Mouse (Mus musculus) left cerebral cortex, adult 11 months (tissue): ENCODE measurements around the gene Oosp3.

ENCODE experiments used
- DNase-seq: peaks from one replicate; pipeline ENCODE4 v3.0.0; 2022; ENCODE audit warnings: low spot score

Gene Oosp3

GRCm38 (mm10) chr19:11696755-11697154, at the start of gene Oosp3:
Gene Oosp3, plus strand, starts transcription at chr19:11697055.
- DNase-seq, result no peak

GRCm38 (mm10) chr19:11649564-11649963, 47.3 kb upstream of the Oosp3 start:
- DNase-seq, result no peak

DNA sequence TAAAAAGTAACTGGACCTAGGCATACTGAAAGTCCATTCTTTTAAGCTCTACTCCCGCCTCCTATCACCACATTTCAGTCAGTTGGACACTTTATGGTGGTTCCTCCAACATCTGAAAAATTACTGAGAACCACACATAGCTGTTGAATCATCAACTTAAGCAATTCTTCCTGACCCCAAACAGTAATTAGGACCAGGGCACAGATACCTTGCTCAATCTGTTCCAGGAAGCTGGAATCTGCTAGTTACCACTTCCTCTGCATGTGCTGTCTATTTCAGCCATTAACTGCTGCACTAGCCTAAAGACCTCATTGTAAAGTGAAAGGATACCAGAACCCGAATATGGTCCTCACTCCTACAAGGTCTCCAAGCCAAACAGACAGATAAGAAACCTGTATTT, 37.7 kb upstream of the Oosp3 start:
- DNase-seq, result no peak

DNA sequence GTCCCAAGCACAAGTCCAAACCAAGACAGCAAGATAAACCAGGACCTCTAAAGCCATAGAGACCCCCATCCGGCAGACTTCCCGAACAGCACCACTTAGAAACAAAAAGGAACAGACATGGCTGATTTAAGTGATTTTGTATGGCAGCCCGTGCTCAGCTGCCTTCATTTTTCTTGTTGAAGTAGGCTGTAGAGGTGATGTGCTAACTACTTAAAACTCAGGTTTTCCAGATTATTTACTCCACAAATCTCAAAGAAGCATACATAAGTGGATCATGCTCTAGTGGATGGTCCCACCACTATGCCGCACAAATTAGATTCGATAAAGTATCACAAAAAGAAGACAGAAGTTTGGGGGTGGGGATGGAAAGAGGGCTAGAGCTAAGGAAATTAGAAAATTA, 36.4 kb upstream of the Oosp3 start, which contains the start of gene Oosp2:
Oosp2 (minus strand) TSS at position 101 of the 400 bp plus-strand sequence.
- DNase-seq, result no peak

- no peak for DNase-seq
Measured at GRCm38 (mm10) chr19:11661562-11661961, 35.3 kb upstream of the Oosp3 start.

GRCm38 (mm10) chr19:11690839-11691238, 6.0 kb upstream of the Oosp3 start, which contains the start of gene Oosp1:
Gene Oosp1, minus strand, starts transcription at chr19:11691150.
- no peak for DNase-seq

DNA sequence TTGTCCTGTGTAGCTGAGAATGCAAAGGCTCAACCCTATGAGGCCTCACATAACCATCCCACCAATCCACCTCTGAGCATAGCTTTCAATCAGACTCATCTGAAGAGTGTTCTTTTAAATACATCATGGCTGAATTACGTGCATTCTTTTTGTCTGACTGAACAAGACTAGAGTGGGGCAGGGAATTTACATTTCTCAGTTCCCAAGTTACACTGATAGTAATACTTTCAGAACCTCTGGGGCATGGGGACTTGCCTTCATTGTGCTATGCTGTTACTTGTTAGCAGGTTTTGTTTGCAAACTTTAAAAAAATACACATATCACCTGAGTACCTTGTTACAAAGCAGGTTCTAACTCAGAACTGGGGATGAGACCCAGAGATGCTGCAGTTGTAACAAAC, 5.4 kb upstream of the Oosp3 start:
- DNase-seq, result no peak

DNA sequence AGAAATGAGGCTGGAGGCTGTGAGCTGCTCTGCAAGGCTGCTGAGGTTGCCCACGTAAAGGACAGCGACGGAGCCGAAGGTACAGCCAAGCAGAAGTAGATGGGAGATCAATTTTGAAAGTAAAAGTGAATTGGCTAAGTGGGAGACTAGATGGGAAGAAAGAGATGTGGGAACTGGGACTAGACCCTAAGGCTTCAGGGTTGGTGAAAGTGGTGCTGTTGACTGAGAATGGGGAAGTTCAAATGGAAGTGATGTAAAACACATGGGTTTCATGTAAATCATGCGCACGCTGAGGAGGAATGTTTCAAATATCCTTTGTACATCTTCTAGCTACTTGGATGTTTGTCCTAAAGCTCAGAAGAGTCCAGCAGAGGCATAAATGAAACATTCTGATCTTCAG, 1.5 kb downstream of the Oosp3 start:
- DNase-seq, result no peak

- DNase-seq, result no peak
Measured at GRCm38 (mm10) chr19:11712451-11712850, 15.6 kb downstream of the Oosp3 start.

GRCm38 (mm10) chr19:11720071-11720470, 23.2 kb downstream of the Oosp3 start:
- no peak for DNase-seq

- no peak for DNase-seq
Measured at GRCm38 (mm10) chr19:11723870-11724269, 27.0 kb downstream of the Oosp3 start.

DNA sequence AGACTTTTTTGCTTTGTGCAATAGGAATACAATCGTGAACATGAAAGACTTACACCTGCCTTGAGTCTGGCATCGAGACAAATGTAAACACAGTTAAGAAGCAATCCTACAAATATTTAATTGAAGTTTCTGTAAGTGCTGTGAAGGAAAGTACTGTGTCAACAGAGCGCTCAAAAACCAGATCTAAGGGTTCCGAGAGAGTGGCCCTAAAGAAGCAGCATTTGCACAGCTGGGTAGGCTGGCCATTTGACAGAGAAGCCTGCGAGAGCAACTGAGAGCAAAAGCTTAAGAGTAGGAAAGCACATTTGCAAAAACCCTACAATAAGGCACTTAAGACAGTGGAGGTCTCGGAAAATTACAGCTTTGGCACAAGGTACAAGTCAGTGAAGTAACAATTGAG, 27.4 kb downstream of the Oosp3 start:
- DNase-seq, result no peak

DNA sequence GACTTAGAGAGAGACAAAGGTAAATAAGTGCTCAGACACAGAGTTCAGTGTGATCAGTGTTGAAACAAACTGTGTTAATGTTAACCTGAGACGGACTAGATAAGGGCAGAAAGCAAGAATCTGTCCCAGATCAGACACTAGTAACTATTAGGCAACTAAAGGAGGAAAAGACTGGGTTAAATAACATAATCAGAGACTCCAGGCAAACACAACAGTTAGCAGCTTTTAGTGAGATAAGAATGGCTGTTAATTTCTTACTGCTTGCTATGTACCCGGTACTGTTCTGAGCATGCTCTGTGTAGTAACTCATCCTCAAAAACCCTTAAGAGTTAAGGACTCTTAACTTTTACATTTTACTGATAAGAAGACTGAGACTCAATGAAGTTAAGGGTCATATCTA, 29.1 kb downstream of the Oosp3 start:
- no peak for DNase-seq

DNA sequence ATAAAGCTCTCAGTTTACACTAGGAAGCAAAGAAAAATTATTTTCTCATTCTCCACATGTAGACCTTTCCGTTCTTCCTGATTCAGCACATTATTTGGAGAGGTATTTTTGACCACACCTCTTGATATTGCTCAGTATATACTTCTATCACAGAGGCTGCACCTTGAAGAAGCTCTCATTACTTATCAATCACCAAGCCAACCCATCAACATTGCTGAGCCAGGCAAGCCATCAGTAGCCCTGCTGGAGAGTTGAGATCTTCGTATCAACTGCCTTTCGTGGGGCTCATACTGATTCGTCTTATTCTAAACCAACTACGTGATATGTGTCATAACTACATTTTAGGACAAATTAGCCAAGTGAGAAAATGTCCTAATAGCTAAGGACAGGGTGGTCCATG, 30.4 kb downstream of the Oosp3 start:
- DNase-seq, result no peak

DNA sequence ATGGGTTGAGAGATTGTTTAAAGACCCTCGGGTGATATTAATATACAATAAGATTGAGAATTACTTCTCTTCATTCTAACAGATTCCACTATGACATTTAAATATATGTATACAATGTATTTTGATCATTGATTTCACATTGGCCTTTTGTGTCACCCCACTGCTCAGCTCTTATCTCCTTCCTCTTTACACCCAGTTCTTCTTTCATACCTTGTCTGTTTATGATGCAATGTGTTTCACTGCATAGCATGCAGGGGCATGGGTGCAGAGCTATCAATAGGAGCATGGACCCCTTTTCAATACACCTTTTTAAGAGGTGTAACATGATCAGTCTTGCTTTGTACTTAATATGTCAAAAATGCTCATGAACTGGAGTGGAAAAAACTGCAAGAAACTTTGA, 33.4 kb downstream of the Oosp3 start:
- DNase-seq, result no peak

DNA sequence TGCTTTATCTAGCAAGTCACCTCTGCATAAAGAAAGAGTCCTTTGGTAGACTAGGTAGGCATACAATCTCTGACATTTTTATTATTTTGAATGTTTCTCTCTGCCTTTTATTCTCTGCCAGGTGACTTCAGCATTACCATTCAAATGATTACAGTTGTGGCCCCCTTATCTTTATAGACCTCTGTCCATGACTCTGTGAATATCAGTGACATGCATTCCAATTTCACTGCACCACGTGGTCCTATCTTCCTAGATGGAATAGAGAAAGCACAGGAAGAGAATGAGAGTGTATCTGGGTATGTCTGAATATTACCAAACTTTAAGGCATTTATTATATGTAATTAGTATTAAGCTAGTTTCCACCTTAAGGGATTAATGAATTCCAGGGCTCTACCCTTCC, 39.6 kb downstream of the Oosp3 start:
- DNase-seq, result no peak

DNA sequence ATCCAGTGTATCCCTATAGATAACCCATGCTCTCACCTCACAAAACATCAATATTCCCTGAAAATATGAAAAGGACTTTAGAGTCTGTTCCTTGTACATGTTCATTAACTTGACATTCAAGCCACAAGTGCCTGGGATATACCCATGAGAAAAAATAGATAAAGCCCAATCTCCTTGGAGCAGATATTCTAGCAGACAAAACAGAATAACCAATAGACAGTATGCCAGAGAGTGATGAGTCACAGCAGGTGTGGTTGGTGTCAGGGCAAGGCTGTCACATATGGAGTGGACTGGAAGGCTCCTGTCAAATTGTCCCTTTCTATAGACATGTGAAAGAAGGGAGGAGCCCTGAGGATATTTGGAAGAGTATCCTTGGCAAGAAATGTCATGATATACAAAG, 48.8 kb downstream of the Oosp3 start:
- no peak for DNase-seq

- DNase-seq, result no peak
Measured at GRCm38 (mm10) chr19:11747298-11747697, 50.4 kb downstream of the Oosp3 start, which contains the start of gene Gif. Gene Gif, plus strand, starts transcription at chr19:11747554.
